8 mouse cellular contexts compared by ENCODE assay signal in the genomic region with DNA sequence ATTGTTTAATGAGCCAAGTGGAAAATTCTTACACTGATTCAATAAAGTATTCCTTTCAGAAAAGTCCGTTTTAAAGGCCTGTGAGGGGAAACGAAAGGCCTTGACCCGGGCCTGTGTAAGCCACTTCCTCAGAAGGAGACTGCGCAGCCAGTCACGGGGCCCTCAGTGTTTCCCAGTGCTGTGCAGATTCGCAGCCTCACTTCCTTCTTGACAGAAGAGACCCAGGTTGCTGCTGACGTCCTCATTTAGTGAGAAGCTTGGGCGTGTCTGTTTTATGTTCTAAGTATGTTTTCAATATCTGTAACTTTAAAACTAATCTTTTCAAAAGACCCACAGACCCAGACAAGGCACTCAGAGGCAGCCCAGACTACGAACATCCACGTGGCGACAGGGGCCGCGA. TPM values are rescaled to one million over a fixed set of nuclear protein-coding genes. Genes with fewer than 3 reads are reported as not detected.
DNase-seq lines count a peak whose midpoint lies in the region; ATAC-seq lines count a peak whose summit lies in the region.

No protein-coding gene starts in this region.

- no peaks in the 10 kb centered on the region for H3K27me3 ChIP-seq in embryonic facial prominence, embryonic 14.5 days (replicated peaks; ENCODE audit: control insufficient read depth, insufficient read depth, low read length)
- no peaks in the 10 kb centered on the region for H3K27me3 ChIP-seq in embryonic facial prominence, embryonic 10.5 days (replicated peaks; ENCODE audit: low read depth, poor library complexity, severe bottlenecking)
- no peaks in the 10 kb centered on the region for H3K27me3 ChIP-seq in hindbrain, embryonic 10.5 days (ENCODE audit: insufficient read depth, poor library complexity, severe bottlenecking)

- H3K9ac ChIP-seq in embryonic facial prominence, embryonic 14.5 days (ENCODE audit: low read depth, low read length), result no peak overlapping the region

- WGBS in embryonic facial prominence, embryonic 14.5 days, result 82% methylated on average over 13 of the region's 13 CpGs
- 82% methylated on average over 13 of the region's 13 CpGs for WGBS in embryonic facial prominence, embryonic 10.5 days
- WGBS in hindbrain, embryonic 10.5 days, result 90% methylated on average over 13 of the region's 13 CpGs

- peak; percentile 14 for DNase-seq in embryonic facial prominence, embryonic 14.5 days (ENCODE audit: low spot score)
- no peak for DNase-seq in embryonic facial prominence, embryonic 10.5 days (ENCODE audit: low spot score)
- peak; percentile 87 for DNase-seq in CD4-positive helper T cell, adult 2 months (ENCODE audit: low read depth, low spot score)
- DNase-seq in heart, postnatal 25 days (ENCODE audit: low spot score), result peak; percentile 14
- peak; percentile 83 to 88 for DNase-seq in natural killer cell, adult 2 months (ENCODE audit: low spot score in 2 of 2)
- DNase-seq in ovary, postnatal 10 days (ENCODE audit: low spot score), result no peak
- DNase-seq in hindbrain, embryonic 10.5 days (ENCODE audit: low spot score), result no peak
- no peak for DNase-seq in cerebellum, postnatal 14 days

- H3K36me3 ChIP-seq in embryonic facial prominence, embryonic 14.5 days (ENCODE audit: control insufficient read depth, insufficient read depth, low read length), result no peaks in the 10 kb centered on the region
- no peaks in the 10 kb centered on the region for H3K36me3 ChIP-seq in embryonic facial prominence, embryonic 10.5 days (replicated peaks)
- H3K36me3 ChIP-seq in hindbrain, embryonic 10.5 days, result no peaks in the 10 kb centered on the region

- no peak for ATAC-seq in embryonic facial prominence, embryonic 14.5 days (ENCODE audit: low read depth)

- H3K27ac ChIP-seq in embryonic facial prominence, embryonic 14.5 days (replicated peaks; ENCODE audit: low read depth, low read length), result no peak overlapping the region
- no peak overlapping the region for H3K27ac ChIP-seq in embryonic facial prominence, embryonic 10.5 days (replicated peaks)
- no peak overlapping the region for H3K27ac ChIP-seq in hindbrain, embryonic 10.5 days

- intact Hi-C loops in heart, postnatal 25 days (cut with DNase I), result no loop called here

- no peak overlapping the region for H3K4me3 ChIP-seq in embryonic facial prominence, embryonic 14.5 days (ENCODE audit: low read depth, low read length)
- H3K4me3 ChIP-seq in embryonic facial prominence, embryonic 10.5 days, result no peak overlapping the region
- H3K4me3 ChIP-seq in hindbrain, embryonic 10.5 days, result no peak overlapping the region

- H3K9me3 ChIP-seq in embryonic facial prominence, embryonic 14.5 days (ENCODE audit: control insufficient read depth, low read length), result no peaks in the 10 kb centered on the region
- H3K9me3 ChIP-seq in embryonic facial prominence, embryonic 10.5 days, result no peaks in the 10 kb centered on the region
- no peaks in the 10 kb centered on the region for H3K9me3 ChIP-seq in hindbrain, embryonic 10.5 days

- no peak overlapping the region for H3K4me2 ChIP-seq in embryonic facial prominence, embryonic 14.5 days (ENCODE audit: low read depth, low read length)

- no peaks in the 10 kb centered on the region for H3K4me1 ChIP-seq in embryonic facial prominence, embryonic 14.5 days (ENCODE audit: control insufficient read depth, insufficient read depth, low read length)
- no peaks in the 10 kb centered on the region for H3K4me1 ChIP-seq in embryonic facial prominence, embryonic 10.5 days
- no peaks in the 10 kb centered on the region for H3K4me1 ChIP-seq in hindbrain, embryonic 10.5 days (replicated peaks)

RNA-seq across cellular contexts. Expression of a gene that starts 29.6 kb away (rescaled TPM):
- 34.8 and 35.5 TPM in 2 replicates for polyA plus RNA-seq in embryonic facial prominence, embryonic 14.5 days (2014; fragmentation: Nextera tagmentation; extraction: Ambion mirVana)
- polyA plus RNA-seq in embryonic facial prominence, embryonic 10.5 days (2016; fragmentation: Nextera tagmentation; extraction: Ambion mirVana), result 32.4 and 34.4 TPM in 2 replicates
- total RNA-seq in heart, postnatal 25 days (2021), result 10 to 100 TPM; 78.0 to 84.2 TPM
- polyA plus RNA-seq in hindbrain, embryonic 10.5 days (2016; fragmentation: Nextera tagmentation; extraction: Ambion mirVana), result 26.4 and 33.2 TPM in 2 replicates

Comparison
In these comparisons a context has a peak if more than half of its experiments do, and no peak if none do; other contexts are left out.
1. DNase-seq: peak in embryonic facial prominence, embryonic 14.5 days (single experiment), CD4-positive helper T cell, adult 2 months (single experiment), heart, postnatal 25 days (single experiment) and natural killer cell, adult 2 months (2 of 2); none in embryonic facial prominence, embryonic 10.5 days (single experiment), ovary, postnatal 10 days (single experiment), hindbrain, embryonic 10.5 days (single experiment) and cerebellum, postnatal 14 days (0 of 2).